Mouse (Mus musculus) CD4-positive helper T cell, adult 2 months (primary cell): Measurements from ENCODE around the gene D17H6S53E.

Experiments
- DNase-seq: peaks from one replicate; pipeline ENCODE4 v3.0.0-alpha.2; 2012; ENCODE audit warnings: low read depth, missing footprints, low spot score

The D17H6S53E gene

GRCm38 (mm10) chr17:35126206-35126611, at the start of gene D17H6S53E:
TSS of gene D17H6S53E (plus strand) at chr17:35126373.
- peak; percentile 87 for DNase-seq

DNA sequence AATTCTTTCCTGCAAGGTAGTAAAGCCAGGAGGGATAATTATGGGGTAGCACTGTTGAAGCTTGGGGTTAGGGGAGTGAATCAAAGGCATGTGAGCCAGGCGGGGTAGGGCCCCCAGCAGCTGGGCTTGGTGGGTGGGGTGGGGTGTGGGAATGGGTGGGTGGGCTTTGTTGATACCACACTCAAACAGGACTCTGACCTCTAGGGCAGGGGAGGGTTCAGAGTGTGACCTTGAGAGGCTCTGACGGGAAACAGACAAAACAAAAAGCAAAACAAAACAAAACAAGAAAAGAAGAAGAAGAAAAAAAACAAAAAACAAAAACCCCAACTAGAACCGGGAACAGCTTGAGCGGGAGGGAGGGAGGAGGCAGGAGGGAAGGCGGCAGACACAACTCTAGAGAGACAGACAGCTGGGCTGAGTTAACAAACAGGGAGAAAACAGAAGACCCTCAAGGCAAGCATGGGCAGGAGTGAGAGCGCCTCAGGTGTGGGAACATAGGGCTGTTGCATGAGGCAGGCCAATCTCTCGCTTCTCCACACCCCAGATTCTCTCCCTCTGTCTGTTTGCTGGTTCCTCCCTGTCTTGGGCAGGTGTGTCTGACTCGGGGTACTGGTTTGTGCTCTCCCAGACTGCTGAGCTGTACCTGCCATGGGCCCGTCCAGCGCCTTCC, 49.5 kb upstream of the D17H6S53E start, which contains the start of gene Ly6g6e:
Gene Ly6g6e, plus strand, starts transcription at position 396 of the 670 bp plus-strand sequence.
- DNase-seq: no peak

GRCm38 (mm10) chr17:35077285-35077684, 48.9 kb upstream of the D17H6S53E start:
- DNase-seq: no peak

DNA sequence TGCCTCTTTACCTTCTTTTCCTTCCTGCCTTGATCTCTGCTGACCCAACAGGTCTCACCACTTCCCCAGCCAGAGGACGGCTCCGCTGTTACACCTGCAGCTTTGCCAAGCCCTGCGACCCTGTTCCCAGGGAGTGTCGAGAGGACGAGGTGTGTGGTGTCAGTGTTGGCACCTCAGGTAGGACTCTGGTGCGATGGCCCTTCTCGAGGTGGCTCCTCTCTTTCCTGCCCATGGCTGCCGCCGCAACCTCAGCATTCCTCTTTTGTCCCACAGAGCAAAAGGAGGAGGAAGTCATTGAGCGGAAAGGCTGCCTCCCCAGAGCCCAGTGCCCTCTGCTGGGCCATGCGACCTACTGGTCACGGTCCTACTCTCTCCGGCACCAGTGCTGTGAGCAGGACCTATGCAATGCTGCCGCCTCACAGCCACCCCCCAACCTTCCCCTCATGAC, 48.4 kb upstream of the D17H6S53E start, which contains the start of gene Ly6g6d:
Gene Ly6g6d, minus strand, starts transcription at position 280 of the 448 bp plus-strand sequence.
- DNase-seq: no peak

GRCm38 (mm10) chr17:35079778-35080177, 46.4 kb upstream of the D17H6S53E start:
- no peak for DNase-seq

GRCm38 (mm10) chr17:35080248-35080647, 45.9 kb upstream of the D17H6S53E start:
- DNase-seq: no peak

DNA sequence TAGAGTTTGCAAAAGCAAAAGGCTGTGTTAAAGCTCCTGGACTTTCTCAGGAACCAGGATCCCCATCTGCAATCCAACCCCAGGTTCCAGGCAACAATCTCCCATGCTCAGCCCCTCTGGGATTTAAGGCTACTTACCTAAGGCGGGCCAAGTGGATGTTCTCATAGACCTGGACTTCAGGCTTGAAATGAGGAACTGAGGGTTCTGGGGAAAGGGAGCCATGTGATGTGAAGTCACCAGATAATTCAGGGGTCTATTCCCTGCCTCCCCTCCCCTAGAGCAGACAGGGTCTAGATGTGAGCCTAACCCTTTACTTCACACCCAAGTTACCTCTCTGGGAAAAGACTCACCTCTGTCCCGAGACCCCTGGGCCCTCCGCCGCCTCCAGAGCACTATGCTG, 45.5 kb upstream of the D17H6S53E start:
- DNase-seq: no peak

GRCm38 (mm10) chr17:35082841-35083576, 43.2 kb upstream of the D17H6S53E start:
- DNase-seq: no peak

- no peak for DNase-seq
These were observed 42.2 kb upstream of the D17H6S53E start for GRCm38 (mm10) chr17:35083929-35084497.

DNA sequence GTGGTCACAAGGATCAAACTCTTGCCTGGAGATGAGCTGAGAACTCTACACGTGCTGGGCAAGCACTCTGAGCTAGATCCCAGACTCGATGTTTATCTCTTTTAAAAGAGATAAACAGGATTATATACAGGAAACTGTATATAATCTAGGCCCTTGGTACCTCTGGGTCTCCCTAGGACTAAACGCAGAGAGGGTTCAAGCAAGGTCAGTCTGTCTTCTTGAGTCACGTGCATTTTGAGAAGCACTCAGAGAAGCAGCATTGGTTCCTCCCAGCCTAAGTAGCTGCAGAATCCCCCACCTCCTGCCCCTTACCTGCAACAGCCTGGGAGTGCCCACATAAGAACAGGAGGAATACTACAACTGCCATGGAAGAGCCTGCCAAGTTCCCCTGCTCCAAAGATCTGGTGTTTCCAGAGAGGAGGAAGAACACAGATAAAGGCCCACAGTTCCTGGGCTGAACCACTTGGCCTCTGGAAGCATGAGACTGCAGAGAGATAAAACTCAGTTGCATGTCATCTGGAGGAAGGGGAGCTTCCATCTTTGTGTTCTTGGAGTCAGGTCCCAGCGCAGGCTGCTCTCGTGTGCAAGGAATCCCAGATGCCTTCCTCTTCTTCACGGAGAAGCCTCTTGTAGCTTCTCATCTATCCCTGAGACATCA, 40.8 kb upstream of the D17H6S53E start, which contains the start of gene Ly6g6f:
Gene Ly6g6f, minus strand, starts transcription at position 403 of the 658 bp plus-strand sequence.
- DNase-seq: no peak

DNA sequence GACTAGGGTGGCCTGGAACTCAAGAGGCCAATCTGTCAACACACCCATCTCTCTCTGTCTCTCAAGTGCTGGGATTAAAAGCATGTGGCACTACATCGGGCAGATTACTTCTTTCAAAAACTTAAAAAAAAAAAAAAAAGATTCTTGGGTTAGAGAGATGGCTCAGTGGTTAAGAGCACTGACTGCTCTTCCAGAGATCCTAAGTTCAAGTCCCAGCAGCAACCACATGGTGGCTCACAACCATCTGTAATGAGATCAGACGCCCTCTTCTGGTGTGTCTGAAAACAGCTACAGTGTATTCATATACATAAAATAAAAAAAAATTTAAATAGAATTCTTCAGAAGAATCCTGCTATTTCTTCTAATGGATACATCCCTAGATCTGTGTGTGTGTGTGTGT, 38.0 kb upstream of the D17H6S53E start:
- DNase-seq: peak; percentile 34

DNA sequence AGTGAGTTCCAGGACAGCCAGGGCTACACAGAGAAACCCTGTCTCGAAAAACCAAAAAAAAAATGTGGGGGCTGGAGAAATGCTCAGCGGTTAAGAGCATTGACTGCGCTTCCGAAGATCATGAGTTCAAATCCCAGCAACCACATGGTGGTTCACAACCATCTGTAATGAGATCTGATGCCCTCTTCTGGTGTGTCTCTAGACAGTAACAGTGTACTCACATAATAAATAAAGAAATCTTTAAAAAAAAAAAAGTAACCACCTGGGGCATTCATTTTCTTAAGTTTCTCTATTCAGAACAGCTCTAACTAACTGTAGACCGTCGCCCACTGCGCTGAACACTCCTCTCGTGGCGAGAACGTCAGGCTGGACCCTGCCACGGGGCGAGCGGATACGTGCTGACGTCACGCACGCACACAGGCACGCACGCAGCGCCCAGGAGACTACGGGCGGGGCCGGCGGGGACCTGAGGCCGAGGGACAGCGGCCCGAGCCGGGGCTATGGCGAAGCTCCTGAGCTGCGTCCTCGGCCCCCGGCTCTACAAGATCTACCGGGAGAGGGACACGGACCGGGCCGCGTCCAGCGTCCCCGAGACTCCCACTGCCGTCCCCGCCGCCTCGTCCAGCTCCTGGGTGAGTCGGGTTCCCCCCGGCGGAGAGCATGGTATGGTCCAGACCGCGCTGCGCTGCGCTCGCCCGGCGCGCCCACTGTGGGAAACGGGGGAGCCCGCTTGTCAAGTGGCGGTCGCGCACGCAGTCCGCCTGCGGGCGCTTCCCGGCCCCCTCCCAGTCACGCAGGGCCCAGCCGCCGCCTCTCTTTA, 37.1 kb upstream of the D17H6S53E start, which contains the start of gene Abhd16a:
Gene Abhd16a, plus strand, starts transcription at position 439 of the 820 bp plus-strand sequence.
- peak; percentile 96 for DNase-seq

- DNase-seq: no peak
These were observed 35.8 kb upstream of the D17H6S53E start for GRCm38 (mm10) chr17:35090166-35090932.

GRCm38 (mm10) chr17:35092403-35093198, 33.6 kb upstream of the D17H6S53E start:
- DNase-seq: no peak

GRCm38 (mm10) chr17:35094475-35095365, 31.5 kb upstream of the D17H6S53E start:
- DNase-seq: no peak

GRCm38 (mm10) chr17:35096597-35096996, 29.6 kb upstream of the D17H6S53E start:
- DNase-seq: no peak

- DNase-seq: no peak
These were observed 29.0 kb upstream of the D17H6S53E start for GRCm38 (mm10) chr17:35097164-35097655.

DNA sequence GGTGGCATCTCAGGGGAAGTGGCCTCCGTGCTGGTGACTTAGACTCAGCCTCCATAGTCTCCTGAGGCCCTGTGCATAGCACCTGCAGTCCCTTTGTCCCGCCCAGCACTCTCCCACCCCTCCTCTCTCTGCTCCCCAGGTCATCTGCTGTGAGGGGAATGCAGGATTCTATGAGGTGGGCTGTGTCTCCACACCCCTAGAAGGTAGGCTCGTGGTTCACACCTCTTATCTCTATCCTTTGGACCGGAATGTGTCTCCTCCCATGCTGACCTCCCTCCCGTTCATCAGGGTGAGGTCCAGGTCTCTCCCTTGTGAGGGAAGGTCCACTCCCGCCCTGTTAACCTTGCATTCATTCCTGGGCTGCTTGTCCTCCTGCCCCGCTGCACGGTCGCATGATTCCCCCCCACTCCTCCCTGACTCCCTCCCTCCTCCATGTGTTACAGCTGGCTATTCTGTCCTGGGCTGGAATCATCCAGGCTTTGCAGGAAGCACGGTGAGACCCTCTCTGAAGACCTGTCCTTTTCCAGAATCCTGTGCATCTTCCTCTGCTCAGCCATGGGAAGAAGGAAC, 25.9 kb upstream of the D17H6S53E start:
- DNase-seq: no peak
